Mouse (Mus musculus): ENCODE data around the gene 6430571L13Rik. TPM values are rescaled to one million over a fixed set of nuclear protein-coding genes. Genes with fewer than 3 reads are reported as not detected.

Gene 6430571L13Rik
- polyA plus RNA-seq, 1 experiment from 2014 or later, result 11.2 TPM

DNA sequence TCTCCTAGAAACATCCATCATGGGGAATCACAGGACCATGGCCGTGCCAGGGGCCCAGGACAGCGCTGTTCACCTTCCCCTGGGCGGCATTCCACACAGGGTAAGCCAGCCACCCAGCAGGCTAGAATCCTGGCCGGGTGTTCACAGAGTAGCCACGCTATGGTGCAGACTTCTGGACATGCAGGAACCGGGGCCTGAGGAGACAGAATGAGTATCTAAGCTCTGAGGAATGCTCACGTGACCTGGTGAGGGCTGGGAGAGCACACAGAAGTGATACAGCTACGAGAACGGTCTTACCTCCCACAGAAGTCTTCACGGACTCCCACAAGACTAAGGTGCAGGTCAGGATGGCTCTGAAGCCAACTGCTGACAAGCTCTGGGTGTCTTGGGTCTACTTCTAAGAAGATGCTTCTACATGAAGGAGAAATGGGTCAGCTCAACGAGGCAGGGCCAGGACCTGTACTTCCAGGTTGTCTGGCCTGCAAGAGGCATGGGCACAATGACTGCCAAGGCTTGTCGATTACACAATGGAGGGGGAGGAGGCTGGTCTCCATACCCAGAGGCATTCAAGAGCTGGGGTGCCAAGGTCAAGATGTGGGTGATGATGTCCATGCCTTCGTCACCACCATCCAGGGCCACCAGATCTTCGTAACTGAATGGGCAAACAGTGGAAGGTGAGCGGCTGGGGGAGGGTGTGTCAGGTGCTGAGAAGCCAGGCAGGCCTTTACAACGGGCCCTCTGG is 12.4 kb upstream of the 6430571L13Rik start:
- no peak for ATAC-seq
- H3K27me3 ChIP-seq (ENCODE audit: control insufficient read depth, insufficient read depth, low read depth, low read length), result no peaks in the 10 kb centered on the region
- 94% methylated on average over 16 of the region's 16 CpGs for WGBS

DNA sequence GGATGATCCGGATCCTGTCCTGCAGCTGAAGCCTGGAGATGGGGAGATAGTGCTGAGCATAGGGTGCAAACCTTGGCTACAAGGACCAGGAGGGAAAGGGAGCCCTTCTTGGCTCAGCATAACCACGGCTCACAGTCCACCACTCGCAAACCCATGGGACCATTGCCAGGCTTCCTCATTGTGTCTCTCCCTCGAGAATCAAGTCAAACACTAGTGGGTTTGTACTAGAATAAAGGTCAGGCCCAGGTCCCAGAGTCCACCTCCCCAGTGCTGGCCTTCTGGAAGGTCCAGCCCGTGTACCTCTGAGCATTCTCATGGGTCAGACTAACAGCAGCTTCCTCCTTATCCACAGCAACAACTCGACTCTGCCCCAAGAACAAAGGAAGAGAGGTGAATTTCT is 9.6 kb upstream of the 6430571L13Rik start:
- H3K27me3 ChIP-seq (ENCODE audit: control insufficient read depth, insufficient read depth, low read depth, low read length), result no peaks in the 10 kb centered on the region

More for the DNA sequence above, 12.4 kb upstream of the 6430571L13Rik start:
- H3K36me3 ChIP-seq (ENCODE audit: control insufficient read depth, insufficient read depth, low read length), result peaks cover 4% of the 10 kb centered on the region; the same call in 1 of the 2 replicates
- no peaks in the 10 kb centered on the region for H3K4me1 ChIP-seq (ENCODE audit: control insufficient read depth, insufficient read depth, low read length)
- H3K4me2 ChIP-seq (ENCODE audit: low read length), result no peak overlapping the region
- no peak overlapping the region for H3K4me3 ChIP-seq (ENCODE audit: low read depth, low read length)
- no peak overlapping the region for H3K27ac ChIP-seq (ENCODE audit: low read length)
- no peaks in the 10 kb centered on the region for H3K9me3 ChIP-seq (replicated peaks; ENCODE audit: control insufficient read depth, low read length, poor library complexity, severe bottlenecking)
- no peak overlapping the region for H3K9ac ChIP-seq (ENCODE audit: low read depth, low read length)

DNA sequence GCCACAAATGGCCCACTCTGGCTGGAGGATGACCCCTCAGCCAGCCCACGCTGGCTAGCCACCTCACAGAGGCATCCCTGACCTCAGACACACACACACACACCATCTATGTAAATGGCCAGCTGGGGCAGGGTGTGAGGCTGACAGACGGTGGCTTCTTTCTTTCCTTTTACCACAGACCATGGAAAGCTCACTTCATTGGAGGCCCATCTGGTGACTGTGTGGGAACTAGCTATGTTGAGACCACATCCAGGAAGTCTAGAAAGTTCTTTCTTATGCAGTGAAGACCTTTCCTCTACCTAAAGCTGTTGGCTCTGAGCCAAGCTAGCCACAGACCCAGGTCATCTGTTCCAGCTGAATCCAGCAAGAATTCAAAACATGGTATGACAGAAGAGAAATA is 6.7 kb upstream of the 6430571L13Rik start:
- Histone ChIP-seq H3K27me3 (ENCODE audit: control insufficient read depth, insufficient read depth, low read depth, low read length) (no peaks in the 10 kb centered on the region), H3K9ac (ENCODE audit: low read depth, low read length) (no peak overlapping the region), H3K27ac (ENCODE audit: low read length) (no peak overlapping the region), H3K4me1 (ENCODE audit: control insufficient read depth, insufficient read depth, low read length) (peaks cover 10% of the 10 kb centered on the region), H3K4me2 (ENCODE audit: low read length) (no peak overlapping the region), H3K9me3 (replicated peaks; ENCODE audit: control insufficient read depth, low read length, poor library complexity, severe bottlenecking) (no peaks in the 10 kb centered on the region), H3K4me3 (ENCODE audit: low read depth, low read length) (no peak overlapping the region), H3K36me3 (ENCODE audit: control insufficient read depth, insufficient read depth, low read length) (peaks cover 4% of the 10 kb centered on the region; the same call in 1 of the 2 replicates)
- no peak for ATAC-seq
- 69% methylated on average over 2 of the region's 2 CpGs for WGBS

More for the DNA sequence above, 9.6 kb upstream of the 6430571L13Rik start:
- Histone ChIP-seq H3K36me3 (ENCODE audit: control insufficient read depth, insufficient read depth, low read length) (peaks cover 4% of the 10 kb centered on the region; the same call in 1 of the 2 replicates), H3K9ac (ENCODE audit: low read depth, low read length) (no peak overlapping the region), H3K27ac (ENCODE audit: low read length) (no peak overlapping the region), H3K4me1 (ENCODE audit: control insufficient read depth, insufficient read depth, low read length) (no peaks in the 10 kb centered on the region), H3K4me3 (ENCODE audit: low read depth, low read length) (no peak overlapping the region), H3K4me2 (ENCODE audit: low read length) (no peak overlapping the region), H3K9me3 (replicated peaks; ENCODE audit: control insufficient read depth, low read length, poor library complexity, severe bottlenecking) (no peaks in the 10 kb centered on the region)
- ATAC-seq, result no peak
- 83% methylated on average over 6 of the region's 6 CpGs for WGBS

DNA sequence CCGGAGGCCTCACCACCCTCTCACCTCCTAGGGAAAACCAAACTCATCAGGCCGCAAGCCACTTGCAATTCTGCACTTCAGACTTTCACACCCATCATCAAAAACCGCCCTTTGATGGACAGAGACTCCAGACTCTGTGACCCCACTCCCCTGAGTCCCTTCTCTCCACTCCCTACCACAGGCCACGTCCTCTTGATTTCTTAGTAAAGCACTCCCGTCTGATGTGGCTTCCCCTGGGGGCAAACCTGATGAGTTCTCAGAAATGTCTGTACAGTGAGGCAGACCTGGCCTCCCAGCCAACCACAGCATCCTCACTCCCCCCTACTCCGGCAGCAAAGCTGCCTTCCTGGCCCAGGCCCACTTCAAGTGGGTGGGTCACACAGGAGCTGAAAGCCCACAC is 6.0 kb upstream of the 6430571L13Rik start:
- H3K36me3 ChIP-seq (ENCODE audit: control insufficient read depth, insufficient read depth, low read length), result peaks cover 4% of the 10 kb centered on the region; the same call in 1 of the 2 replicates
- no peaks in the 10 kb centered on the region for H3K27me3 ChIP-seq (ENCODE audit: control insufficient read depth, insufficient read depth, low read depth, low read length)
- no peaks in the 10 kb centered on the region for H3K9me3 ChIP-seq (replicated peaks; ENCODE audit: control insufficient read depth, low read length, poor library complexity, severe bottlenecking)
- ATAC-seq, result no peak
- H3K9ac ChIP-seq (ENCODE audit: low read depth, low read length), result no peak overlapping the region
- no peak overlapping the region for H3K27ac ChIP-seq (ENCODE audit: low read length)
- H3K4me3 ChIP-seq (ENCODE audit: low read depth, low read length), result no peak overlapping the region
- no peak overlapping the region for H3K4me2 ChIP-seq (ENCODE audit: low read length)
- H3K4me1 ChIP-seq (ENCODE audit: control insufficient read depth, insufficient read depth, low read length), result peaks cover 14% of the 10 kb centered on the region
- WGBS, result 90% methylated on average over 6 of the region's 6 CpGs

DNA sequence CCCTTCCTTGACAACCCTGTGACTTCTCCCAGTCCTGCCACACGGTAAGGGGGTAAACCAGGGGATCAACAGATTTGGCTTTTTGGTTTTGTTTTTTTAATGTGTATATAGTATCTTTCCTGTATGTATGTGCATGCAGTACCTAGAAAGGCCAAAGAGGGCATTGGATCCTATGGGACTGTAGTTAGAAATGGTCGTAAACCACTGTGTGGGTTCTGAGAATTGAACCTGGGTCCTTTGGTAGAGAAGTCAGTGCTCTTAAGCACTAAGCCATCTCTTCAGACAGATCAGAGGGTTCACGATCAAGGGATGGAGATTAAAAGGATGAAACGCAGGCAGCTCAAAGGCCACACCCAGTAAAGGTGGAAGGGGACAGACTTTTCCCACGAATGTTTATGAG is 5.4 kb upstream of the 6430571L13Rik start:
- Histone ChIP-seq H3K9ac (ENCODE audit: low read depth, low read length) (no peak overlapping the region), H3K27me3 (ENCODE audit: control insufficient read depth, insufficient read depth, low read depth, low read length) (no peaks in the 10 kb centered on the region), H3K4me3 (ENCODE audit: low read depth, low read length) (no peak overlapping the region), H3K36me3 (ENCODE audit: control insufficient read depth, insufficient read depth, low read length) (peaks cover 4% of the 10 kb centered on the region; the same call in 1 of the 2 replicates), H3K9me3 (replicated peaks; ENCODE audit: control insufficient read depth, low read length, poor library complexity, severe bottlenecking) (no peaks in the 10 kb centered on the region), H3K27ac (ENCODE audit: low read length) (no peak overlapping the region), H3K4me1 (ENCODE audit: control insufficient read depth, insufficient read depth, low read length) (peaks cover 14% of the 10 kb centered on the region), H3K4me2 (ENCODE audit: low read length) (no peak overlapping the region)
- ATAC-seq, result no peak
- 87% methylated on average over 5 of the region's 5 CpGs for WGBS

DNA sequence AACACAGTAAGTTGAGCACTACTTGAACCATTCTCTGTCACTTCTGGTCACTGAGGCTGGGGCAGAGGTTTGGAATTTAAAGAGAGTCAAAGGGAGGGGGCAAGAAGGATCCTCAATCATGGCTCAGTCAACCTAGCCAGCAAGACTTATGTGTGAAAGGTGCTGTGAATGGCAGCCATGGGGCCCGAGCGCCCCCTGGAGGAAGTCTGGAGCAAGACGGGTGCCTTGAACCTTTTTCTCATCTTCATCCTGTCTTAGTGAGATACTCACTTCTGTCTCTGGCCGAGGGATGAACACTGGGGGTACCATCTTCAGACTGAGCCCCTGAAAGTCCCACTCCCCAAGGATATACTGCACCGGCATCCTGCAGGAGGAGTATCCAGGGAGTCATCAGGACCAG is 4.5 kb upstream of the 6430571L13Rik start:
- Histone ChIP-seq H3K4me1 (ENCODE audit: control insufficient read depth, insufficient read depth, low read length) (peaks cover 15% of the 10 kb centered on the region), H3K27me3 (ENCODE audit: control insufficient read depth, insufficient read depth, low read depth, low read length) (no peaks in the 10 kb centered on the region), H3K36me3 (ENCODE audit: control insufficient read depth, insufficient read depth, low read length) (peaks cover 4% of the 10 kb centered on the region; the same call in 1 of the 2 replicates), H3K27ac (ENCODE audit: low read length) (no peak overlapping the region), H3K4me2 (ENCODE audit: low read length) (no peak overlapping the region), H3K9me3 (replicated peaks; ENCODE audit: control insufficient read depth, low read length, poor library complexity, severe bottlenecking) (no peaks in the 10 kb centered on the region), H3K9ac (ENCODE audit: low read depth, low read length) (no peak overlapping the region), H3K4me3 (ENCODE audit: low read depth, low read length) (no peak overlapping the region)
- no peak for ATAC-seq
- WGBS, result 13% methylated on average over 5 of the region's 5 CpGs

DNA sequence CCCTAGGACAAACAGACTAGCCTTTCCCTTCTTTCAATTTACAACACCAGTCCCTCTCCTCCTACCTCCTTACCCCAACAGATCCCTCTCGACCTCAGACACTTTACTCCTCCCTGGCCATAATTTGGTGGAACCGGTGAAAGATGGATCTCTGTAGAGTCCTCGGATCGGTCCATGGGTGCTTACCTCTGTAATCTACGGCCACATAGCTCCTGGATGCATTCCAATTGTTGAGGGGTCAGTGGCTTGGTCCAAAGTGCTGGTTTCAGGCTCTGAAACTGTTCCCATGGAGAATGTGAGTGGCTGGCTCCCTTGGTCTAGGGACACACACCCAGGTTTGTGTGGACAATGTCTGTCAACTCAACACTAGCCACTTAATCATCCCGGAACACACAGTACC is 4.0 kb upstream of the 6430571L13Rik start:
- Histone ChIP-seq H3K4me3 (ENCODE audit: low read depth, low read length) (no peak overlapping the region), H3K36me3 (ENCODE audit: control insufficient read depth, insufficient read depth, low read length) (peaks cover 4% of the 10 kb centered on the region; the same call in 1 of the 2 replicates), H3K9me3 (replicated peaks; ENCODE audit: control insufficient read depth, low read length, poor library complexity, severe bottlenecking) (no peaks in the 10 kb centered on the region), H3K27me3 (ENCODE audit: control insufficient read depth, insufficient read depth, low read depth, low read length) (no peaks in the 10 kb centered on the region), H3K27ac (ENCODE audit: low read length) (no peak overlapping the region), H3K9ac (ENCODE audit: low read depth, low read length) (no peak overlapping the region), H3K4me2 (ENCODE audit: low read length) (no peak overlapping the region), H3K4me1 (ENCODE audit: control insufficient read depth, insufficient read depth, low read length) (peaks cover 19% of the 10 kb centered on the region)
- no peak for ATAC-seq
- 89% methylated on average over 6 of the region's 6 CpGs for WGBS

DNA sequence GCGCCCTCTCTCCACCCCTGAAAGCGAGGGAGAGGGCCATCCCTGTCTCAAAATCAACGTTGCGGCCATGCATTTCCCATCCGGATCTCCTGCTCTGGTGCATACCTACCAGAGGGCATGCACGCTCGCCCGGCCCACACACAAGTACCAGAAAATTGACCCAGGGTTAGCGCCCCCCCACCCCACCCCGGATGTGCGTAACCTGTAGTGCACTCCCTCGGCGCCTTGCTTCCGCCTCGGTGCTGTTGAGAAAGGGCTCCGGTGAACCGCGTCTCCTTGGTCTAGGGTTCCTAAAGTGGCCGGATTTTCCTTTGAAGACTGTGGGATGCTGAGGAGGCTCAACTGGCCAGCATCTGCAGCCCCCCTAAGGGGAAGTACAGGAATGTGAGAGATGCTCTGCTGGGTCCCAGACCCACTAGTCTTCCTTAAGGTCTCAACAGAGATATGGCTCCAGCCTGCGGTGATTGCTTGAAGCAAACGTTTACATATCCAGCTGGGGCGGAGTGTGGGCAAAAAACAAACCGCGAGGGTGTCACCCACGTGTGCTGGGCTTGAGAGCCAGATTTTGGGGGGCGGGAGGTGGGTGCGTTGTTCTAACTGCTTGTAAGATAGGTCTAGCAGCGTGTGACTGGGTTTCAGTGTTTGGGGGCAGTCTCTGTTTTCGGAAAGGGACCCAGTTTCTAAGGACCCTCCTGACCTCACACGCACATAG is 2.1 kb upstream of the 6430571L13Rik start, which contains the start of gene Hemk1:
TSS of gene Hemk1 (minus strand) at position 179 of the 712 bp plus-strand sequence.
- Histone ChIP-seq H3K9me3 (replicated peaks; ENCODE audit: control insufficient read depth, low read length, poor library complexity, severe bottlenecking) (no peaks in the 10 kb centered on the region), H3K36me3 (ENCODE audit: control insufficient read depth, insufficient read depth, low read length) (no peaks in the 10 kb centered on the region), H3K4me3 (ENCODE audit: low read depth, low read length) (peak within 1 kb of the TSS; percentile 67), H3K4me1 (ENCODE audit: control insufficient read depth, insufficient read depth, low read length) (peaks cover 21% of the 10 kb centered on the region), H3K27ac (ENCODE audit: low read length) (peak within 1 kb of the TSS; percentile 74), H3K9ac (ENCODE audit: low read depth, low read length) (peak within 1 kb of the TSS; percentile 79), H3K4me2 (ENCODE audit: low read length) (peak within 1 kb of the TSS; percentile 93), H3K27me3 (ENCODE audit: control insufficient read depth, insufficient read depth, low read depth, low read length) (no peaks in the 10 kb centered on the region)
- 3% methylated on average over 30 of the region's 30 CpGs for WGBS
- ATAC-seq, result peak; percentile 74
